ENCODE assay signal across 20 mouse cellular contexts in the genomic region with DNA sequence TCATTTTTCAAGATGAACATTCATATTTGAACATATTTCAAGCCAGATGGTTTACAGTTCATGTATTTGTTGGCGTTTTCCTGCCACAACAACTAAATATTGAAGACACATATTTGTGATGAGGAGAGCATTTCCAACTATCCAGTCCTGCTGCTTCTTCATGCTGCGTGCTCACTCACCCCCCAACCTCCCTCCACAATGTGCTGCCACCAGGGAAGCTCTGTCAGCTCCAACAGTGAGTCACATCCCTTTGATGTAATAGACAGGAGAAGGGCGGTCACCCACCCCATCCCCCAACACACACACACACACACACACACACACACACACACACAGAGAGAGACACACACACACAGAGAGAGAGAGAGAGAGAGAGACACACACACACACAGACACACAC. TPM values are rescaled to one million over a fixed set of nuclear protein-coding genes. Genes with fewer than 3 reads are reported as not detected.
A peak's percentile ranks its signal among the peaks of the same experiment; 100 is the strongest.
DNase-seq lines count a peak whose midpoint lies in the region; ATAC-seq and TF ChIP-seq lines count a peak whose summit lies in the region.
"Had no signal": no experiment of that assay in that cellular context is flagged by ENCODE, and none has a peak within 500 bp of the region (broad histone marks: within the 10 kb centered on the region; RNA-seq: fewer than 3 reads in every experiment).

No protein-coding gene starts in this region.

- no peak overlapping the region for H3K4me3 ChIP-seq in forebrain, postnatal 0 days (ENCODE audit: low read depth, low read length)
- H3K4me3 ChIP-seq in forebrain, embryonic 13.5 days: no peak overlapping the region
- H3K4me3 ChIP-seq in neural tube, embryonic 15.5 days (replicated peaks): no peak overlapping the region
- H3K4me3 ChIP-seq: embryonic facial prominence, embryonic 12.5 days; heart, adult 2 months; limb, embryonic 15.5 days; midbrain, embryonic 15.5 days had no signal

- H3K27ac ChIP-seq in forebrain, postnatal 0 days (ENCODE audit: low read depth, low read length): no peak overlapping the region
- H3K27ac ChIP-seq in forebrain, embryonic 13.5 days: no peak overlapping the region
- H3K27ac ChIP-seq in neural tube, embryonic 15.5 days (replicated peaks): 0 out of 2 replicates have a peak overlapping the region, but pooled peaks have one; percentile 18
- H3K27ac ChIP-seq: embryonic facial prominence, embryonic 12.5 days; limb, embryonic 15.5 days; midbrain, embryonic 15.5 days had no signal

- 0 out of 2 replicates have a peak, but pooled peaks cover 2% of the 10 kb centered on the region for H3K4me1 ChIP-seq in forebrain, postnatal 0 days (ENCODE audit: insufficient read depth)
- no peaks in the 10 kb centered on the region for H3K4me1 ChIP-seq in forebrain, embryonic 13.5 days
- H3K4me1 ChIP-seq in neural tube, embryonic 15.5 days: no peaks in the 10 kb centered on the region
- H3K4me1 ChIP-seq: embryonic facial prominence, embryonic 12.5 days; limb, embryonic 15.5 days; midbrain, embryonic 15.5 days had no signal

- H3K9me3 ChIP-seq in forebrain, postnatal 0 days (ENCODE audit: low read length): no peaks in the 10 kb centered on the region
- H3K9me3 ChIP-seq in forebrain, embryonic 13.5 days (replicated peaks): no peaks in the 10 kb centered on the region
- no peaks in the 10 kb centered on the region for H3K9me3 ChIP-seq in neural tube, embryonic 15.5 days (replicated peaks)
- H3K9me3 ChIP-seq: embryonic facial prominence, embryonic 12.5 days; G1E; limb, embryonic 15.5 days; midbrain, embryonic 15.5 days had no signal

- no peaks in the 10 kb centered on the region for H3K36me3 ChIP-seq in forebrain, postnatal 0 days (ENCODE audit: insufficient read depth)
- no peaks in the 10 kb centered on the region for H3K36me3 ChIP-seq in forebrain, embryonic 13.5 days (ENCODE audit: poor library complexity, severe bottlenecking)
- no peaks in the 10 kb centered on the region for H3K36me3 ChIP-seq in neural tube, embryonic 15.5 days
- H3K36me3 ChIP-seq: embryonic facial prominence, embryonic 12.5 days; G1E; limb, embryonic 15.5 days; midbrain, embryonic 15.5 days had no signal

- no peaks in the 10 kb centered on the region for H3K27me3 ChIP-seq in forebrain, postnatal 0 days (ENCODE audit: insufficient read depth, low read length)
- no peaks in the 10 kb centered on the region for H3K27me3 ChIP-seq in forebrain, embryonic 13.5 days
- no peaks in the 10 kb centered on the region for H3K27me3 ChIP-seq in neural tube, embryonic 15.5 days (replicated peaks)
- H3K27me3 ChIP-seq: embryonic facial prominence, embryonic 12.5 days; limb, embryonic 15.5 days; midbrain, embryonic 15.5 days had no signal

- no peak overlapping the region for H3K4me2 ChIP-seq in forebrain, postnatal 0 days (ENCODE audit: low read depth)
- H3K4me2 ChIP-seq in forebrain, embryonic 13.5 days: no peak overlapping the region
- no peak overlapping the region for H3K4me2 ChIP-seq in neural tube, embryonic 15.5 days
- H3K4me2 ChIP-seq: embryonic facial prominence, embryonic 12.5 days; limb, embryonic 15.5 days; midbrain, embryonic 15.5 days had no signal

- H3K9ac ChIP-seq in forebrain, postnatal 0 days: no peak overlapping the region
- no peak overlapping the region for H3K9ac ChIP-seq in forebrain, embryonic 13.5 days
- H3K9ac ChIP-seq in neural tube, embryonic 15.5 days (replicated peaks): no peak overlapping the region
- H3K9ac ChIP-seq: embryonic facial prominence, embryonic 12.5 days; limb, embryonic 15.5 days; midbrain, embryonic 15.5 days had no signal

- TF ChIP-seq CTCF in forebrain, postnatal 0 days (IDR thresholded peaks at IDR 0.05; ENCODE audit: low read depth): no peak

- peak; percentile 62 for ATAC-seq in forebrain, postnatal 0 days
- ATAC-seq in forebrain, embryonic 13.5 days: no peak
- ATAC-seq in neural tube, embryonic 15.5 days (ENCODE audit: low FRiP score): no peak
- ATAC-seq in erythroid progenitor cell, adult 5-6 weeks (replicated peaks; ENCODE audit: low FRiP score, poor library complexity, severe bottlenecking): no peak
- no peak for ATAC-seq in megakaryocyte progenitor cell, adult 5-6 weeks (replicated peaks; ENCODE audit: poor library complexity)
- ATAC-seq: inflammation-experienced regulatory T-cells, adult 6 months; lung, postnatal 0 days; midbrain, embryonic 15.5 days had no signal

- peak; percentile 26 for DNase-seq in forebrain, postnatal 0 days
- DNase-seq in neural tube, embryonic 10.5 days (ENCODE audit: extremely low spot score, low spot score): no peak
- peak; percentile 12 to 50 for DNase-seq in layer of hippocampus, adult 18-20 months (ENCODE audit: low spot score in 2 of 2)
- DNase-seq in heart, adult 18-20 months: no peak
- DNase-seq: B cell, adult 2 months; cerebellum, postnatal 10 days; heart, adult 2 months; kidney, postnatal 36 days; spleen, adult 18-20 months had no signal

- 39% methylated on average over 3 of the region's 3 CpGs for WGBS in forebrain, postnatal 0 days
- WGBS in forebrain, embryonic 13.5 days: 65% methylated on average over 3 of the region's 3 CpGs
- 67% methylated on average over 3 of the region's 3 CpGs for WGBS in neural tube, embryonic 15.5 days

RNA-seq across cellular contexts. Expression of gene Nox3, which starts 6.3 kb away (rescaled TPM):
- total RNA-seq in forebrain, postnatal 0 days (2014; rRNA removed): not detected in 2 replicates
- polyA plus RNA-seq in forebrain, postnatal 0 days (2015; fragmentation: Nextera tagmentation; extraction: Ambion mirVana): not detected in 2 replicates
- polyA plus RNA-seq in forebrain, embryonic 13.5 days (2015; fragmentation: Nextera tagmentation; extraction: Ambion mirVana): not detected in 2 replicates
- not detected in 2 replicates for polyA plus RNA-seq in neural tube, embryonic 15.5 days (2015; fragmentation: Nextera tagmentation; extraction: Ambion mirVana)
- not detected for total RNA-seq in layer of hippocampus, adult 18-20 months (2021)
- not detected in 2 replicates for total RNA-seq in erythroid progenitor cell, adult 5-6 weeks (2015; ENCODE audit: low replicate concordance)
- not detected in 2 replicates for total RNA-seq in erythroid progenitor cell, adult 5-6 weeks (2017; ENCODE audit: low replicate concordance)
- total RNA-seq in megakaryocyte progenitor cell, adult 5-6 weeks (2015): not detected in 2 replicates
- total RNA-seq in megakaryocyte progenitor cell, adult 5-6 weeks (2017): not detected in 2 replicates
- total RNA-seq in heart, adult 18-20 months (2021): not detected
- total RNA-seq: G1E; heart, adult 2 months; heart, postnatal 25 days had no signal
- polyA plus RNA-seq: G1E; heart, adult 2 months; inflammation-experienced regulatory T-cells, adult 6 months; limb, embryonic 15.5 days; lung, postnatal 0 days; midbrain, embryonic 15.5 days had no signal

Comparison
In these comparisons a context has a peak if more than half of its experiments do, and no peak if none do; other contexts are left out.
1. DNase-seq: peak in forebrain, postnatal 0 days (single experiment) and layer of hippocampus, adult 18-20 months (2 of 2); none in neural tube, embryonic 10.5 days (single experiment) and heart, adult 18-20 months (0 of 2).